Mouse (Mus musculus): ENCODE data around the gene Iqschfp. TPM values are rescaled to one million over a fixed set of nuclear protein-coding genes. Genes with fewer than 3 reads are reported as not detected.
A peak's percentile ranks its signal among the peaks of the same experiment; 100 is the strongest.

Iqschfp gene
- polyA plus RNA-seq, 1 experiment from 2014 or later: 9.6 TPM

DNA sequence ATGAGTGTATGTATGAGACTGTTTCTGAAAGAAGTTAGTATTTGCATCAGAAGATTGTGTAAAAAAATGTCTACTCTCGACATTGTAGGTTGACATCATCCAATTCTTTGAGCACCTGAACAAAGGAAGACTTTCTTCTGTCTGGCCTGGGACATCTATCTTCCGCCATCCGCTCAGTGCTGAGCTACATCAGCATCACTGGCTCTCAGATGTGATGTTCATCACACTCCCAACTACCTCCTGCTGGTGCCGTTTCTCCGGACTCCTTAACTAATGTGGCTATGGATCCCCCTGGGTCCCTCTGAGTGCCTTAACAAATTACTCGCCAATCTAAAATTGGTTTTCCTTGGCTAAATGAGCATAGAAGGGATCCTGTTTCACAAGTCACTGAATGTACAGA is 772.3 kb downstream of the Iqschfp start:
- Histone ChIP-seq H3K27me3 (no peaks in the 10 kb centered on the region), H3K9me3 (no peaks in the 10 kb centered on the region), H3K9ac (replicated peaks) (no peak overlapping the region), H3K4me3 (replicated peaks) (no peak overlapping the region), H3K36me3 (no peaks in the 10 kb centered on the region), H3K4me1 (replicated peaks) (no peaks in the 10 kb centered on the region; the same call in 1 of the 2 replicates), H3K4me2 (replicated peaks) (no peak overlapping the region), H3K27ac (no peak overlapping the region)
- ATAC-seq: 0 out of 2 replicates have a peak, but pooled peaks have one; percentile 43
- WGBS: 64% methylated on average over 6 of the region's 6 CpGs

GRCm38 (mm10) chr3:68666377-68666776 is 774.3 kb downstream of the Iqschfp start:
- Histone ChIP-seq H3K9me3 (no peaks in the 10 kb centered on the region), H3K27ac (no peak overlapping the region), H3K9ac (replicated peaks) (no peak overlapping the region), H3K4me3 (replicated peaks) (no peak overlapping the region), H3K4me1 (replicated peaks) (no peaks in the 10 kb centered on the region; the same call in 1 of the 2 replicates), H3K27me3 (no peaks in the 10 kb centered on the region), H3K36me3 (no peaks in the 10 kb centered on the region), H3K4me2 (replicated peaks) (no peak overlapping the region)
- no peak for ATAC-seq
- 93% methylated on average over 7 of the region's 7 CpGs for WGBS

DNA sequence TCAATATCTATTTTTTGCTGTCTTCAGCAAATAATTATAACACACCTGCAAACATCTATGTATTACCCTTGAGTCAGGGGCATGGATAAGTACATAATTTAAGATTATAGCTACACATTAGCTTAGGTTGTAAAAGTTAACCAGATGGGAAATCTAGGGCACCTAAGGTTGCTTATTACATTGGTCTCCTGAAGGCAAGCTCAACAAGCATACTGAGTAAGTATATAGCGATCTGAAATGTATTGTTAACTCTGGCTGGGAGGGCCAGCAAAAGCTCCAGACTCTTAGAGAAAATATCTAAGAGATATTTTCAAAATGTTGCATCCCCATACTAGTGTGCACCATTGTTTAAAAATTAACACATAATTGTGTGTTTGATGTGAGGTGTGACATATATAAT is 775.8 kb downstream of the Iqschfp start:
- WGBS: 90% methylated on average over 1 of the region's 1 CpGs
- H3K4me2 ChIP-seq (replicated peaks): no peak overlapping the region
- H3K36me3 ChIP-seq: no peaks in the 10 kb centered on the region
- H3K27ac ChIP-seq: no peak overlapping the region
- ATAC-seq: no peak
- no peaks in the 10 kb centered on the region for H3K27me3 ChIP-seq
- no peak overlapping the region for H3K9ac ChIP-seq (replicated peaks)
- no peaks in the 10 kb centered on the region; the same call in 1 of the 2 replicates for H3K4me1 ChIP-seq (replicated peaks)
- H3K9me3 ChIP-seq: no peaks in the 10 kb centered on the region
- H3K4me3 ChIP-seq (replicated peaks): no peak overlapping the region

DNA sequence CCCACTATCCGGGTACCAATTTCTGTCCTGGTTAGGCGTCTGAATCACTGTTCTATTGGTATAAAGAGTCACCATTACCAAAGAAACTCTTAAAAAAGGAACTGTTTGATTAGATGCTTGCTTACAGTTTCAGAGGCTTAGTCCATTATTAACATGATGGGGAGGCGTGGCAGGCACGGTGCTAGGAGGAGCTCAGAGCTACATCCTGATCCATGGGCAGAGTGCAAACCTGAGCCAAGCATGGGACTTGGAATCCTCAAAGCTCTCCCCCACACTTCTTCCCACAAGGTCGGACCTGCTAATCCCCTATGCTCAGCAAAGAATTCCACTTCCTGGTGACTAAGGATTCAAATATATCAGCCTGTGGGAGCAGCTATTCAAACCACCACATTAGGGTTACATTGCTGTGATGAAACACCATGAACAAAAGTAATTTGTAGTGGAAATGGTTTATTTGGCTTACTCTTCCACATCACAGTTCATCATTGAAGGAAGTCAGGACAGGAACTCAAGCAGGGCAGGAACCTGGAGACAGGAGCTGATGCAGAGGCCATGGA is 777.5 kb downstream of the Iqschfp start:
- Histone ChIP-seq H3K27me3 (no peaks in the 10 kb centered on the region), H3K4me1 (replicated peaks) (no peaks in the 10 kb centered on the region; the same call in 1 of the 2 replicates), H3K4me2 (replicated peaks) (no peak overlapping the region), H3K4me3 (replicated peaks) (no peak overlapping the region), H3K9ac (replicated peaks) (no peak overlapping the region), H3K36me3 (no peaks in the 10 kb centered on the region), H3K27ac (no peak overlapping the region), H3K9me3 (no peaks in the 10 kb centered on the region)
- no peak for ATAC-seq
- 77% methylated on average over 5 of the region's 5 CpGs for WGBS

DNA sequence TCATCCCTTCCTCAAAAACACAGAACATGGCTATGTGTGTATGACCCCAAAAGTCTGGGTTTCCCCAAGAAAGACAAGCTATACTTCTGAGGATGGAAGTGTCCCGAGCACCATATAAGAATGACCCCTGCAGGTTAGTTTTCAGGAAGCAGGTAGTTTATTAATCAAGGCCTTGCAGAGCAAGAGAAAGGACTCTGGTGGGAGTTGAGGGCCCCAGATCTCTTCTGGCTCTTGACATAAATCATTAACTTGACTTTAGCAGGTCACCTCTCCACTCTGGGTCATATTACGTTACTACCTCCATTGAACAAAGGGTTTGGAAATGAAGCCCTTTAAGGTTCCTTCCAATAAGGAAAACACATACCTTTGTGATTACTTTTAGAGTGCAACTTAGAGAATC is 782.7 kb downstream of the Iqschfp start:
- WGBS: 91% methylated on average over 2 of the region's 2 CpGs
- Histone ChIP-seq H3K4me1 (replicated peaks) (no peaks in the 10 kb centered on the region), H3K4me3 (replicated peaks) (no peak overlapping the region), H3K36me3 (no peaks in the 10 kb centered on the region), H3K9ac (replicated peaks) (no peak overlapping the region), H3K27me3 (no peaks in the 10 kb centered on the region), H3K9me3 (no peaks in the 10 kb centered on the region), H3K27ac (no peak overlapping the region), H3K4me2 (replicated peaks) (no peak overlapping the region)
- no peak for ATAC-seq

DNA sequence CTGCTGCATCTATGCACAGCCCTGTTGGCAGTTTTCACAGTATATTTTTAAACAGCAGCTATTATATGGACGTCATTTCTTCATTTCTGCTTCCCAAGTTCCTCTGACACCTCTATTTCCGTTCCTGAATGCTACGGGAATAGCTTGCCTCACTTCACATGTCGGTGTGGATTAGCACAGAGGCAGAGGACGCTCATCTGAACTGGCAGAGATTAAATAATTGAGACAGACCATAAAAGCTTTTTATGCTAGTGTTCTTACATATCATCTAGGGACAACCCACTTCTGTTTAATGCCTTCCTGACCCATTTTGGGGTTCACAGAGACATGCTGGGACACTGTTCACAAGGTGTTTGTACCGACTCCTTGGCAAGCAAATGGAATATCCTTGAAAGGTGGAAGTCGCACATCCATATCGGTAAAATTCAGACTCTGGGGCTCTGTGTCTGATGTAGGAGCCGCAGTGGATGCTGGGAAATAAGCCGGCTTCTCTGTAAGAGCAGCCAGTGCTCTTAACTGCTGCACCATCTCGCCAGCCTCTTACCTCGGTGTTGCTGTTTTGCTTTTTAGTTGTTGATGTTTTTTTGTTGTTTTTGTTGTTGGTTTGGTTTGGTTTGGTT is 783.3 kb downstream of the Iqschfp start:
- H3K4me3 ChIP-seq (replicated peaks): no peak overlapping the region
- no peak overlapping the region for H3K4me2 ChIP-seq (replicated peaks)
- 0 out of 2 replicates have a peak, but pooled peaks have one; percentile 6 for ATAC-seq
- H3K27me3 ChIP-seq: no peaks in the 10 kb centered on the region
- H3K9me3 ChIP-seq: no peaks in the 10 kb centered on the region
- no peak overlapping the region for H3K9ac ChIP-seq (replicated peaks)
- H3K36me3 ChIP-seq: no peaks in the 10 kb centered on the region
- no peaks in the 10 kb centered on the region for H3K4me1 ChIP-seq (replicated peaks)
- H3K27ac ChIP-seq: no peak overlapping the region
- 68% methylated on average over 12 of the region's 12 CpGs for WGBS

Other genes starting within 250 kb of the Iqschfp start
- 1.3 and 1.8 TPM in 2 replicates for gene Iqcj, start within 50 bp of the Iqschfp start, polyA plus RNA-seq (2015; fragmentation: Nextera tagmentation; extraction: Ambion mirVana)
- gene Schip1, start 172.6 kb downstream of the Iqschfp start, polyA plus RNA-seq (2015; fragmentation: Nextera tagmentation; extraction: Ambion mirVana): 127 and 128 TPM in 2 replicates